Mouse (Mus musculus): ENCODE results near the gene Spata7. TPM values are rescaled to one million over a fixed set of nuclear protein-coding genes. Genes with fewer than 3 reads are reported as not detected.
"Not testable (repeated sequence)": the region's sequence is repeated elsewhere in the genome, so short reads cannot be mapped to it uniquely, and the experiment has no call there.

The Spata7 gene
- polyA plus RNA-seq, 1 experiment from 2014 or later, result 27.6 TPM

GRCm38 (mm10) chr12:98619496-98619895 lies 8.5 kb upstream of the Spata7 start:
- Histone ChIP-seq H3K4me3 (replicated peaks) (no peak overlapping the region), H3K9ac (replicated peaks) (no peak overlapping the region), H3K27me3 (no peaks in the 10 kb centered on the region), H3K4me1 (replicated peaks) (peaks cover 11% of the 10 kb centered on the region), H3K9me3 (no peaks in the 10 kb centered on the region), H3K4me2 (no peak overlapping the region), H3K36me3 (no peaks in the 10 kb centered on the region), H3K27ac (no peak overlapping the region)
- ATAC-seq (ENCODE audit: insufficient number of reproducible peaks, insufficient read depth, low FRiP score, low TSS enrichment, low read depth), result no peak
- 82% methylated on average over 2 of the region's 2 CpGs for WGBS

DNA sequence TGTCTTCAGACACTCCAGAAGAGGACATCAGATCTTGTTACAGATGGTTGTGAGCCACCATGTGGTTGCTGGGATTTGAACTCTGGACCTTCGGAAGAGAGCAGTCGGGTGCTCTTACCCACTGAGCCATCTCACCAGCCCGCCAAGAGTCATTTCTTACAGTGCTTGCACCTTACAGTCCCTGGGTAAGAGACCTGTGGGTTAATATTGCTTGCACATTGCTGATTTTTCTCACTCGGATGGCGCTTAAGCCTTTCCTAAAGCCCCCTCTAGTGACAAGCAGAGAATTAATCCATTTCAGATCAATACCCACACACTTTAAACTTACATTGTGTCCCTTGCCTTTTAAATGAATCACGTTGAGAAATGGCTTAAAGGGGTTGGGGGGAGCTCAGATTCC lies 7.0 kb upstream of the Spata7 start:
- H3K4me2 ChIP-seq; H3K27me3 ChIP-seq; H3K4me3 ChIP-seq (replicated peaks); H3K9me3 ChIP-seq; H3K27ac ChIP-seq; H3K9ac ChIP-seq (replicated peaks); ATAC-seq (ENCODE audit: insufficient number of reproducible peaks, insufficient read depth, low FRiP score, low TSS enrichment, low read depth); H3K36me3 ChIP-seq; H3K4me1 ChIP-seq (replicated peaks): not testable (repeated sequence)
- WGBS, result 46% methylated on average over 6 of the region's 6 CpGs

GRCm38 (mm10) chr12:98623266-98623665 lies 4.7 kb upstream of the Spata7 start:
- not testable (repeated sequence) for H3K36me3 ChIP-seq; H3K9ac ChIP-seq (replicated peaks); H3K4me3 ChIP-seq (replicated peaks); H3K27me3 ChIP-seq; H3K9me3 ChIP-seq; H3K4me2 ChIP-seq; H3K27ac ChIP-seq; H3K4me1 ChIP-seq (replicated peaks); ATAC-seq (ENCODE audit: insufficient number of reproducible peaks, insufficient read depth, low FRiP score, low TSS enrichment, low read depth)
- WGBS, result 86% methylated on average over 10 of the region's 10 CpGs

DNA sequence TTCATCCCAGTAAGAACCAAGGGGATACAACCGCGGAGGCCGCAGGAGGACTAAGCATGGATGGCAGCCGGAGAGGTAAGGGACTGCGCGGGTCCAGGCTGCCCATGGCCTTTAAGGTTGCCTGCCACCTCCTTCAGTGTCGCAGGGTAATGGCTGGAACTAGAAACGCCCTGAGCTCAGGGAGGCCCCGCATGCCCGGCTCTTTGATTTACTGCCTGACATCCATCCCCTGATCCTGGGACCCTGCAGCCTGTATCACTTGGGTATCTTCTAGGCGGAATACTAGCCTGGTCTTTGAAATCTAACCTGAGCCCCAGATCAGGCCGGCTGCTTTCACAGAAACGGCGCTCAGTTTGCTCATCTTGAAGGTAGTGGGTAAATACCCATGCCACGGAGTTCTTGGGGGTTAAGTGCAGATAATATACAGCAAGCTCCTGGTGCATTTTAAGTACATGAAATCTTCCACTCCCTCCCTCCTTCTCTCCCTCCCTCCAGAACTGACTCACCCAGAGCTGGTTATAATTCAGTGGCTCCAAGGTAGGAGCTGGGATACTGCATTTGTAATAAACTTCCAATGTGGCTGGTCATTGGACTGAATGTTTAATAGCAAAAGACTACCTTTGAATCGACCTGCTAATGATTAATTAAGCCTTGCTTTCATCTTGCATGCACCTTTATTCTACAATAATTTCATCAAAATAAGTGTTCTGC lies 458 bp downstream of the Spata7 start:
- Histone ChIP-seq H3K4me1 (replicated peaks) (peaks cover 5% of the 10 kb centered on the region), H3K4me3 (replicated peaks) (peak overlapping the region; percentile 77), H3K27me3 (no peaks in the 10 kb centered on the region), H3K9me3 (peaks cover 6% of the 10 kb centered on the region; the same call in 1 of the 2 replicates), H3K4me2 (peak overlapping the region; percentile 61), H3K9ac (replicated peaks) (peak overlapping the region; percentile 67), H3K36me3 (peaks cover 12% of the 10 kb centered on the region; the same call in 1 of the 2 replicates), H3K27ac (no peak overlapping the region)
- peak; percentile 79; the same call in 1 of the 2 replicates for ATAC-seq (ENCODE audit: insufficient number of reproducible peaks, insufficient read depth, low FRiP score, low TSS enrichment, low read depth)
- WGBS, result 2% methylated on average over 16 of the region's 16 CpGs

- Histone ChIP-seq H3K4me3 (replicated peaks) (no peak overlapping the region), H3K27ac (no peak overlapping the region), H3K9ac (replicated peaks) (no peak overlapping the region), H3K36me3 (peaks cover 10% of the 10 kb centered on the region), H3K4me1 (replicated peaks) (no peaks in the 10 kb centered on the region), H3K27me3 (no peaks in the 10 kb centered on the region), H3K4me2 (no peak overlapping the region), H3K9me3 (no peaks in the 10 kb centered on the region)
- no peak for ATAC-seq (ENCODE audit: insufficient number of reproducible peaks, insufficient read depth, low FRiP score, low TSS enrichment, low read depth)
These were observed 16.9 kb downstream of the Spata7 start for GRCm38 (mm10) chr12:98644852-98645251.

DNA sequence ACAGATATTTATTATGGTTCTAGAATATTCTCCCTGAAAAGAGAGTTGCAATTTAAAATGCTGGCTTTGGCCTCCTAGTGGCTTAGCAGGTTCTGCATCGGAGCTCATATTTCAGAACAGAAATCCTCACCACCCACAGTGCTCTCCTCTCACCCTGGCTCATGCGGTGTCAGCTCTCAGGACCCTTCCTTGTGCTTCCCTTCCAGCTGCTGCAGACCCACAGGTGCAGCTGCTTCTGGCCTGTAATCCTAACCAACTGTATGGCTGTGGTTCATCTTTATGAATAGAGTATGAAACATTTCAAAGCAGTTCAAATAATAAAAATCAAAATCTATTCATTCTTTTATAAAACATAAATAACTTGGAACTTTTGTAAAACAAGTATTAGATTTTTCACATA lies 28.9 kb downstream of the Spata7 start:
- Histone ChIP-seq H3K27ac (no peak overlapping the region), H3K9me3 (no peaks in the 10 kb centered on the region), H3K27me3 (no peaks in the 10 kb centered on the region), H3K4me3 (replicated peaks) (no peak overlapping the region), H3K36me3 (peaks cover 32% of the 10 kb centered on the region), H3K9ac (replicated peaks) (no peak overlapping the region), H3K4me2 (no peak overlapping the region), H3K4me1 (replicated peaks) (no peaks in the 10 kb centered on the region)
- WGBS, result 50% methylated on average over 2 of the region's 2 CpGs
- 0 out of 2 replicates have a peak, but pooled peaks have one; percentile 66 for ATAC-seq (ENCODE audit: insufficient number of reproducible peaks, insufficient read depth, low FRiP score, low TSS enrichment, low read depth)

DNA sequence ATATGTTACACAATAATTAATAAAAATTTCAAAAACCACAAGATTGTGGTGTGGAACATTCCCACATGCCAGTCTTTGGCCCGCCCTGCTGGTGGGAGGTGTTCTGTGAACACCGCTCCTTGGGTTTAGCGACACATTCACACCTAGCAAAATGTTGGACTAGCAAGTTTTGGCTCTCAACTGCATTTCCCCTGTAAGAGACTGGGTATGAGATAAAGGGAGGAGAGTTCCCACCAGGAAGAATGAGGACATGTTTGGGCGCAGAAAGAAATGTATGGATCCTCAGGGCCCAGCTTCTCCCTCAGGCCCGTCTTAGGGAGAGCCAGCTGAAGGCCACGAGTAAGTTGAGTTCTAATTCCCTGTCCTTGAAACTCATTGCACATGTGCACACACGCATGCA lies 34.7 kb downstream of the Spata7 start:
- 90% methylated on average over 7 of the region's 7 CpGs for WGBS

GRCm38 (mm10) chr12:98668132-98668814 lies 40.3 kb downstream of the Spata7 start:
- H3K4me3 ChIP-seq (replicated peaks), result no peak overlapping the region
- H3K9ac ChIP-seq (replicated peaks), result no peak overlapping the region
- no peaks in the 10 kb centered on the region for H3K27me3 ChIP-seq
- ATAC-seq (ENCODE audit: insufficient number of reproducible peaks, insufficient read depth, low FRiP score, low TSS enrichment, low read depth), result no peak
- no peak overlapping the region for H3K27ac ChIP-seq
- H3K4me1 ChIP-seq (replicated peaks), result no peaks in the 10 kb centered on the region
- H3K4me2 ChIP-seq, result no peak overlapping the region
- H3K36me3 ChIP-seq, result peaks cover 15% of the 10 kb centered on the region
- no peaks in the 10 kb centered on the region for H3K9me3 ChIP-seq
- 61% methylated on average over 10 of the region's 10 CpGs for WGBS

More for the DNA sequence above, 34.7 kb downstream of the Spata7 start:
- Histone ChIP-seq H3K27me3 (no peaks in the 10 kb centered on the region), H3K9me3 (no peaks in the 10 kb centered on the region), H3K4me1 (replicated peaks) (no peaks in the 10 kb centered on the region), H3K9ac (replicated peaks) (no peak overlapping the region), H3K4me2 (no peak overlapping the region), H3K4me3 (replicated peaks) (no peak overlapping the region), H3K27ac (no peak overlapping the region), H3K36me3 (peaks cover 24% of the 10 kb centered on the region)
- no peak for ATAC-seq (ENCODE audit: insufficient number of reproducible peaks, insufficient read depth, low FRiP score, low TSS enrichment, low read depth)

- no peak for ATAC-seq (ENCODE audit: insufficient number of reproducible peaks, insufficient read depth, low FRiP score, low TSS enrichment, low read depth)
- no peak overlapping the region for H3K4me2 ChIP-seq
- H3K4me3 ChIP-seq (replicated peaks), result no peak overlapping the region
- no peaks in the 10 kb centered on the region for H3K4me1 ChIP-seq (replicated peaks)
- H3K9me3 ChIP-seq, result no peaks in the 10 kb centered on the region
- WGBS, result 88% methylated on average over 10 of the region's 10 CpGs
- peaks cover 14% of the 10 kb centered on the region for H3K36me3 ChIP-seq
- H3K27ac ChIP-seq, result no peak overlapping the region
- no peaks in the 10 kb centered on the region for H3K27me3 ChIP-seq
- no peak overlapping the region for H3K9ac ChIP-seq (replicated peaks)
These were observed 41.1 kb downstream of the Spata7 start for GRCm38 (mm10) chr12:98669086-98669485.

- Histone ChIP-seq H3K9me3 (no peaks in the 10 kb centered on the region), H3K27me3 (no peaks in the 10 kb centered on the region), H3K4me1 (replicated peaks) (no peaks in the 10 kb centered on the region), H3K4me3 (replicated peaks) (no peak overlapping the region), H3K9ac (replicated peaks) (no peak overlapping the region), H3K36me3 (peaks cover 14% of the 10 kb centered on the region), H3K4me2 (no peak overlapping the region), H3K27ac (no peak overlapping the region)
- WGBS, result 90% methylated on average over 5 of the region's 5 CpGs
- ATAC-seq (ENCODE audit: insufficient number of reproducible peaks, insufficient read depth, low FRiP score, low TSS enrichment, low read depth), result no peak
These were observed 41.9 kb downstream of the Spata7 start for GRCm38 (mm10) chr12:98669864-98670263.

GRCm38 (mm10) chr12:98670429-98670828 lies 42.5 kb downstream of the Spata7 start:
- Histone ChIP-seq H3K4me3 (replicated peaks) (no peak overlapping the region), H3K4me1 (replicated peaks) (no peaks in the 10 kb centered on the region), H3K9ac (replicated peaks) (no peak overlapping the region), H3K27me3 (no peaks in the 10 kb centered on the region), H3K4me2 (no peak overlapping the region), H3K36me3 (peaks cover 14% of the 10 kb centered on the region), H3K9me3 (no peaks in the 10 kb centered on the region), H3K27ac (no peak overlapping the region)
- WGBS, result 88% methylated on average over 4 of the region's 4 CpGs
- no peak for ATAC-seq (ENCODE audit: insufficient number of reproducible peaks, insufficient read depth, low FRiP score, low TSS enrichment, low read depth)
